Mouse (Mus musculus): ENCODE measurements around the gene Hdhd3.

- TF ChIP-seq POLR2A (IDR thresholded peaks at IDR 0.05; ENCODE audit: insufficient read length, low read depth) (no peak), POLR2AphosphoS2 (IDR thresholded peaks at IDR 0.05; ENCODE audit: insufficient read length, low read depth) (no peak), E2F4 (IDR thresholded peaks at IDR 0.05; ENCODE audit: insufficient read depth) (no peak), CEBPB (IDR thresholded peaks at IDR 0.05; ENCODE audit: insufficient read depth, poor library complexity, severe bottlenecking) (no peak), SRF (IDR thresholded peaks at IDR 0.05; ENCODE audit: control insufficient read depth, insufficient read length, low read depth) (no peak), MAX (IDR thresholded peaks at IDR 0.05; ENCODE audit: low read depth) (no peak), TCF12 (IDR thresholded peaks at IDR 0.05; ENCODE audit: insufficient read depth, poor library complexity, severe bottlenecking) (no peak), REST (IDR thresholded peaks at IDR 0.05; ENCODE audit: insufficient read depth, insufficient read length) (no peak)
These were observed 12.2 kb upstream of the Hdhd3 start for GRCm38 (mm10) chr4:62515490-62515889.

Data from myocyte (in vitro differentiated cells).